Mouse (Mus musculus): ENCODE data around the gene Fgd5.
A peak's percentile ranks its signal among the peaks of the same experiment; 100 is the strongest.
"Not testable (repeated sequence)": the region's sequence is repeated elsewhere in the genome, so short reads cannot be mapped to it uniquely, and the experiment has no call there.

Fgd5 gene

GRCm38 (mm10) chr6:92067146-92067790 lies 88.6 kb downstream of the Fgd5 start:
- peak; percentile 60 for DNase-seq (ENCODE audit: low spot score)

- DNase-seq (ENCODE audit: low spot score): no peak
Observed at GRCm38 (mm10) chr6:92071121-92071839, 92.6 kb downstream of the Fgd5 start.

GRCm38 (mm10) chr6:92080730-92081129 lies 102.1 kb downstream of the Fgd5 start:
- no peak for DNase-seq (ENCODE audit: low spot score)

- DNase-seq (ENCODE audit: low spot score): no peak
Observed at GRCm38 (mm10) chr6:92082756-92083155, 104.1 kb downstream of the Fgd5 start.

GRCm38 (mm10) chr6:92084932-92085331 lies 106.3 kb downstream of the Fgd5 start:
- no peak for DNase-seq (ENCODE audit: low spot score)

GRCm38 (mm10) chr6:92089141-92089540 lies 110.5 kb downstream of the Fgd5 start:
- not testable (repeated sequence) for DNase-seq (ENCODE audit: low spot score)

- no peak for DNase-seq (ENCODE audit: low spot score)
Observed at GRCm38 (mm10) chr6:92089982-92090381, 111.3 kb downstream of the Fgd5 start.

GRCm38 (mm10) chr6:92090497-92090896 lies 111.8 kb downstream of the Fgd5 start:
- DNase-seq (ENCODE audit: low spot score): no peak

- peak; percentile 75 for DNase-seq (ENCODE audit: low spot score)
Observed at GRCm38 (mm10) chr6:92091130-92091591, 112.5 kb downstream of the Fgd5 start, which contains the start of gene Nr2c2. TSS of gene Nr2c2 (plus strand) at chr6:92091390.

- peak; percentile 100 for DNase-seq (ENCODE audit: low spot score)
Observed at GRCm38 (mm10) chr6:92091767-92092489, 113.2 kb downstream of the Fgd5 start.

- DNase-seq (ENCODE audit: low spot score): no peak
Observed at GRCm38 (mm10) chr6:92092737-92093136, 114.1 kb downstream of the Fgd5 start.

- DNase-seq (ENCODE audit: low spot score): no peak
Observed at GRCm38 (mm10) chr6:92093869-92094268, 115.2 kb downstream of the Fgd5 start.

GRCm38 (mm10) chr6:92100679-92101360 lies 122.1 kb downstream of the Fgd5 start:
- no peak for DNase-seq (ENCODE audit: low spot score)

- no peak for DNase-seq (ENCODE audit: low spot score)
Observed at GRCm38 (mm10) chr6:92124547-92124946, 145.9 kb downstream of the Fgd5 start.

Measured in ovary, postnatal 14 days (tissue).